Mouse (Mus musculus) testis, postnatal 10 days (tissue): ENCODE measurements at regions not wholly inside any gene's neighbourhood (a gene's known extent, or its start where the extent isn't known, plus 50 kb on each side); places are given as distances from the start of the nearest gene placed in this dataset.
"Not testable (repeated sequence)": the region's sequence is repeated elsewhere in the genome, so short reads cannot be mapped to it uniquely, and the experiment has no call there.

ENCODE experiments used
- DNase-seq: peaks from one replicate; pipeline ENCODE4 v3.0.0; 2021; ENCODE audit warnings: low spot score

GRCm38 (mm10) chr2:57185151-57185550, 52.3 kb upstream of the Gpd2 start:
- no peak for DNase-seq

- not testable (repeated sequence) for DNase-seq
These were observed 54.3 kb upstream of the Gpd2 start for GRCm38 (mm10) chr2:57183108-57183507.

GRCm38 (mm10) chr2:57181692-57182541, 55.5 kb upstream of the Gpd2 start:
- peak; percentile 95 for DNase-seq

GRCm38 (mm10) chr2:57181350-57181691, 56.1 kb upstream of the Gpd2 start:
- no peak for DNase-seq

GRCm38 (mm10) chr2:57178056-57178455, 54.3 kb upstream of the Nr4a2 start:
- no peak for DNase-seq

GRCm38 (mm10) chr2:57176547-57176946, 52.7 kb upstream of the Nr4a2 start:
- no peak for DNase-seq

GRCm38 (mm10) chr2:57175219-57175618, 51.4 kb upstream of the Nr4a2 start:
- no peak for DNase-seq
